Mouse (Mus musculus) thymus, postnatal 25 days (tissue): ENCODE results near the gene Gas1.

Experiments used
- DNase-seq: peaks from one replicate; pipeline ENCODE4 v3.0.0; 2022

Gas1 gene

DNA sequence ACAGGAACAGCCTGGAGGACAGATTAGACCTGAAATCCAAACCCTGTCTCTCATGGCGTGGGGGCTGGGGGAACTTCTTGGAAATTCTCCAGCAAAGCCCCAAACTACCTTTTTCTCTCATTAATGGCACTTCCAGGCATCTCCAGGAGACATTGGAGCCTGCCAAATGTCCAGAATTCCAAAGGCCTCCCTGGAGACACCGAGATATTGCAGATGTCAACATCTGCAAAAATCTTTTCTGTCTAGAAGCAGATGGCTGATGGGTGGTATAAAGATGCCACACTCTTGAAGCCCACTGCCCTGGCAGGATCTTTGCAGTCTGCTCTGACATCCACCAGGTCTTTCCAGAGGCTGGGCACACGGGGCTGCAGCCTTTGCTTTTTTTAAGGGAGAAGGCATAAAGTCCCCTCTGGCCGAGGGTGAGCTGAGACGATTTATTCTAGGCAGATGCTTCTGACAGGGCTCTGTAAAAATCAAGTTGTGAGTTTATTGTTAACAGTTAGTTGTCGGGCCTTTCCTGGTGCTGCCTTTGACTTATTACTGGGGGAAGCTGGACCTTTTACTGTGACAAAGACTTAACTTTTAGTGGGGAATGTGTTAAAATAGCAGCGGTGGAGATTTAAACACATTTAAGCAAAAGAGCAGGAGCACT lies 4.7 kb downstream of the Gas1 start:
- no peak for DNase-seq

DNA sequence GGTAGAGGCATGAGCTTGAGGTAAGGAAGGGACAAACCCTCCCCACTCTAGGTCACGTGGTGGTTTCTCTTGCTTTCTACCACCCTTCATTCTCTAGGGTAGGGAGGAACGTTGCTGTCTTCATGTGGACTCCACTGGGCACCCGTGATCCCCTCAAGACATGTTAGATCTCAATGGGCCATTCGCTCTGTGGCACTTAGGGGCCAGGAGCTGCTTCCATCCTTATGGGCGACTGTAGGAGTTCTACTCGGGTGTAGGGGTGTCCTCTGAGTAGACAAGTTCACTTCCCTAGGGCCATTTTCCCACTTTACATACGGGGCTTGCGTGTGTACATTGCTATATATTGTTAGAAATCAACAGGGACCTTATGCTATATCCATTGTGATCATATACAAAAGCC lies 5.4 kb downstream of the Gas1 start:
- DNase-seq = no peak

DNA sequence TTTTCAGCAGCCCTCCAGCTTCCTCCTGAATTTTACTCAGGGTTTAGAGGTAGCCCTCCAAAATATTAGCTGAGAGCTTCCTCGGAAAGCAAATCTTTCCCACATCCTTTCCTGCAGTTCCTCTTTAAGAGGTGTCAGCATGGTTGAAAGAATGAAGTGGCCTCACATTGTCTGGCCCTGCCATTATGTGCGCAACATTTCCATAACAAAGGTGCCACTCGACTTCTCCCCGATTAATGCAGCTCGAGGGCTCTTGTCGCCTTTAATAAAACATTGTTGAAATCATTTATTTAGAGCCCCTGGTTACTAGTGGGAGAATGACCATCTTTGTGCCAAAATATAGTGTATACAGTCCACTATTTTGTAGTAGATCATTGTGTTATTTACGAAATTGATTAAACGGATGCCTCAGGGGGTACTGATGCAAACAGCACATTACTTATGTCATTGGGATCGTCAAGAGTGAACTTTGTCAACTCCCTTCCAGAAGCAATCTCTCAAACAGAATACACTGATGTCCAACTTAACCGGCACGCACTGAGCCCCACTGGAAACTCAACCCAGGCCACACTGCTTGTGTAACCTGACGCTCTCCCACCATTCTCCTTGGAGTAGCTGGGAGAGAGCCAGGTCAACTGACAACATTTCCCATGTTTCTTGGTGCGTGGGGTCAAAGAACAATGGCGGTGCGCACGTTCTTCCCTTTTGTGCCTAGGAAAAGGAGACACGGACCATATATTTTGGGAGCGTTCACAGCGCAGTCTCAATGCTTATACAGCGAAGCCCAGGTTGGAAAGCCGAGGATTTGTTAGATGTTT lies 6.1 kb downstream of the Gas1 start:
- DNase-seq = no peak

DNA sequence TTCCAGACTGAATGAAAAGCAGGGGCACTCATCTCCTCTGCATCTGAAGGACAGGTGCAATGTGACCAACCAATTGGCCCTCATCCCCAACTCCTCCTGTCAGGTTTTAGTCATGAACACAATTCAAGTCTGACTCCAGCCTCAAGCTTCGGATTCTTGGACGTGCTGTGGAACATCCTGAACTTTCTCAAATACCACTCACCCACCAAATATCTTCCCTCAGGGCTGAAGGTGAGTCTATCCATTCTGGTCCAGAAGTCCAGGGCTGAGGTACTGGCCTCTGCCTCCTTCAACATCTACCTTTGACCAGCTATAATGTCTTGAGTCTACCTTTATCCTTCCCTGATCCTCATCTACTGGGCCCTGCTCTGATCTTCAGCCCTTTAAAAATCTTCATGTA lies 8.1 kb downstream of the Gas1 start:
- DNase-seq = no peak

DNA sequence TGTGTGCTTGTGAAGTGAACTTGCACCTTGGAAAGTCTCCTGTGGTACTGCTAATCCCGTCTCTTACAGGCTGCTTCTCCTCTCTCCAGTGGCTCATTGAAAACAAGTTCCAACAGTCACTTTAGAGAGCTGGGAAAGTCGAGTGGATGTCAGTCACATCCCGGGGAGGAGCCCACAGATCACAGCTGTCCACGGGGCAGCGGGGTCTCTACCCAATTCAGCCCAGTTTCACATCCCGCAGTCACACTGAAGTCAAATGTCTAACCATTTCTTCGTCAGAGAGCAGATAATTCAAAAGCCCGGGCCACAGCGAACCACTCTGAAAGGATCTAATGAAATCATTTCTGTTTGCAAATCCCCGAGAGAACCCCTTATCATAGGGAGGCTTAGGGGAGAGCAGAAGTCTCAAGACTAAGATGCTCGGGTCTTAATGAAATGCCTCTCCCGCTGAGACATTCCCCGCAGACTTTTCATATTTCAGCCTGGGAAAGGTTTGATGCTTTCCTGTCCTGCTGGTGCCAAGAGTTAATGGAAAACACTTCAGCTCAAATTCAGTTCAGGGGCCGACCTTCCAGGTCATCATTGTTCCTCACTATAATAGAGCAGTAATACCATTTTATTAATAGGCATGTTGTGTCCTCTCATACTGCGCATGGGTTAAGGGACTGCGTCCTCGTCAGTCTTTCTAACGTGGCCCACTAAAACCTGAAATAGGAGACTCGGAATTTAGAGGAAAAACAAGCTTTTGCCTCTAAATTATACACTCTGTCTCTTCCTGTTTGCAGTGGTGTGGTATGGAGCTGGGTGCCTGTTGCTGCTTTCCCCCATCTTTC lies 20.7 kb downstream of the Gas1 start:
- no peak for DNase-seq

DNA sequence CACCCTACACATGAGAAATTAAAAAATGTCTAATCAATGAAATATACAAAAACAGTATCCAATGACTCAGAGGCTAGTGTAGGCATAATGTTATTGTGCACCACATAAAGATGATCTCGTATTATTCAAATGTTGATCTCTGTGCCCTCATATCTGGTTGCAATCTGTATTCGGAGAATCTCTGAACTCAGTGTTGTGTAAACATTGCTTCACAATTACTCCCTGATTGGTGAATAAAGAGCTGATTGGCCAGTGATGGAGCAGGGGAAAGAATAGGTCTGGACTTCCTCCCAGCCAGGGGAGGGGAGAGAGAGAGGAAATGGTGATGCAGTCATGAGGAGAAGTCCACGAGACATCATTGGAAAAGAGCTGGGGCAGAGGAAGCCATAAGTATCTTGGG lies 23.0 kb downstream of the Gas1 start:
- DNase-seq = no peak

DNA sequence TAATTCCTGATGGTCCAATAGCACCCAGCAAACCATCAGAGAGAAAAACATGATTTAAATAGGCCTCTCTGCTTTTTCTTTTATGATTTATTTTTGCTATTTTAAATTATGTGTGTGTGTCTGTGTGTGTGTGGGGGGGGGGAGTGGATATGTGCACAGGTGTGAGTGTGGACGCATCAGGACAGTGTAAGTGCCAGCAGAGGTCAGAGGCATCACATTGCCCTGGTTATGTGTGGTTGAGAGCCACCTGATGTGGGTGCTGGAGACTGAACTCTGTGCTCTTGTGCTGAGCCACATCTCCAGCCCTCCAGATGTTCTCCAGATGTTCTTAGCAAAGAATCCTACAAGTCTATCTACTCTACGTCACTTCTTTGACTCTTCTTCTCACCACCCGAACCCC lies 28.9 kb downstream of the Gas1 start:
- no peak for DNase-seq

DNA sequence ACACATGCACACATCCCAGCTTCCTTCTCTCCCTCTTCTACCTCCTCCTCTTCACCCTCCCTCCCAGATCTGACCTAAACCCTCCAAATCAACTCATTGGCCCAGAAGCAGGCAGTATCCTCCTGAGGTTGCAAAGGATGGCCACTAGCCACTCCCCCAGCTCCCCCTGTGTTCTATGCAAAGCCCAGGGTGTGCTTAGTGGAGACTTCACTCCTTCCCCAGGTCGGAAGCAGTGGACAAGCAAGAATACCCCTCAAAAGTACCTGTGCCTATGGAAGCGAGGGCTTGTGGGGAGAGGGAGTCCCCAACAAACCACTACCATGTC lies 29.3 kb downstream of the Gas1 start:
- no peak for DNase-seq

DNA sequence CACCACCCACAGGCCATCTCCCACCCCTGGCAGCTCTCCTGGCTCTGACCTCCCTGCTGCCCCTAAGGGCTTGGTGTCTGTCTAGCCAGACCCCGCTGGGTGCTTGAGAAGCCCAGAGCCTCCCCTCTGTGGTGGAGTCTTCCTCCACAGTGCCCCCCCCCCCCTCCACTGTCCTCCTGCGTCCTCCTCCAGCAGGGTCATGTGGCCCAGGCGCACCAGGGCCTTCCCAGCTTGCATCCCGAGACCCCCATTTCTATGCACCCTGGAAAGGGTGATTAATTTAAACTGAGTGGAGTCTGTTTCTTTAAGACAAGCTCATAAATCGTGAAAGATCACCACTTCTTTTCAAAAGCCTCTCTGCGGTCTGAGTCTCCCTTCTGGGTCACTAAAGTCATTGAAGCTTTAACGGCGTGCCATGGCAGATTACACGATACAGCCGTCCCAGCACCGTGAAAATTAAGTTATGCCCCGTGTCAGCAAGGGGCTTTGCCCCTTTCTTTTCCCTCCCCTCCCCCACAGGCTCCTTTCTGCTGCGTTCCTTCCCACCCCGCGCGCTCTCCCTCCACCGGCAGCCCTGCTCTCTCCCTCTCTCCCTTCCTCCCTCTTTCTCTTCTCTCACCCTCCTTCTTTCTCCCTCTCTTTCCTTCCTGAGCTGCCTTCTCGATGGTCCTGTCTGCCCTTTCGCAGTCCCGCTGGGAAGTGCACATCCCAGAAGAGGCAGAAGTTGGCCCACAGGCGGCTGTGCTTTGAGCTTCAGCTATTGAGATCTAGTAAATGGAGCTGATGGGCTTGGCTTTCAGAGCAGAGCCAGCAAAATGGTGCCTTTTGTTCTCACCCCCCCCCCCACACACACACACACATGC lies 29.9 kb downstream of the Gas1 start:
- no peak for DNase-seq

DNA sequence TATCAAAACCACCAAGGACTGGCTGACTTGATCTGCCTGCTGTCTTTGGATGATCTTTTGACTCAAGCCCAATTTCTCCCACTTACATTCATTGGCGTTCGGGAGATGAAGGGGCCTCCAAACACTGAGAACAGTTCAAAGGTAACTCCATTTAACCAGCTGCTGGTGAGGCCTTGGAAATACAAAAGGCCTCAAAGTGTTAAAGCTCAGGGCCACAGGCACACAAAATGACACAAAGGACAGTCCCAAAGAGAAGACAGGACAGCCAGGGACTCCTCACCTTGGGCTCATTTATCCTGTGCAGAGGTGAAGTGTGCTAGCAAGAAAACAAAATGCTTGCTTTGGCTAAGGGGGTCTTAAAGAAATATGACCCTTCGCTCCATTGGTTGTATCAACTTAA lies 30.9 kb downstream of the Gas1 start:
- DNase-seq = no peak

DNA sequence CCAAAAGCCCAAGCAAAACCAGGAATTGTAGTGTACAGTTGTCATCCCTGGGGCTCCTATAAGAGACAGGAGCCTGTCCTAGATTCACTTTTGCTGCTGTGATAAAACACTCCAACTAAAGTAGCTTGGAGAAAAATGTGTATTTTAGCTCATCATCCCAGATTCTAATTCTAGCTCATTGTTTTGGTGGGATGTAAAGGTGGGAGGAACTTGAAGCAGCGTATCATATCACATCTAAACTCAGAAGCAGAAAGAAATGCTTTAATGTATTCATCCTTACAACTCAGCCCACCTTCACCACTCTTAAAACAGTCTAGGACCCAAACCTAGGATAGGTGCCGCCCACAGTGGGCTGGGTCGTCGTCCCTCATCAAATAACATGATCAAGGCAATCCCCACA lies 40.2 kb downstream of the Gas1 start:
- DNase-seq = no peak

DNA sequence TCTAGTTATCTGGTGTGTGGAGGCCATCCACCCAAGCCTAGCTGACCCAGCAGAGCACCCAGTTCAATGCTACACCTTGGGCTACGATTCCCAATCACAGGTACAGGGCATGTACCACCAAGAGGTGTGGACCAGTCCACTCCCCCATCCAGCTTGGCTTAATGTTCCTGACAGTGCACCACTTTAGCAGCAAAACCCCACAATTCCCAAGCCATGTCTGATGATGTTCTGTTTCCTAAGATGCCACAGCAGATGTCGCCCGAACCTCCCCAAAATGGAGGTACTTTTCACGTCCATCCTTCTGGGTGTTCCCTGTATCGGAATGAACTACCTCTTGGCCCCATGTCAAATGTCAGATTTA lies 42.7 kb downstream of the Gas1 start:
- DNase-seq = no peak

DNA sequence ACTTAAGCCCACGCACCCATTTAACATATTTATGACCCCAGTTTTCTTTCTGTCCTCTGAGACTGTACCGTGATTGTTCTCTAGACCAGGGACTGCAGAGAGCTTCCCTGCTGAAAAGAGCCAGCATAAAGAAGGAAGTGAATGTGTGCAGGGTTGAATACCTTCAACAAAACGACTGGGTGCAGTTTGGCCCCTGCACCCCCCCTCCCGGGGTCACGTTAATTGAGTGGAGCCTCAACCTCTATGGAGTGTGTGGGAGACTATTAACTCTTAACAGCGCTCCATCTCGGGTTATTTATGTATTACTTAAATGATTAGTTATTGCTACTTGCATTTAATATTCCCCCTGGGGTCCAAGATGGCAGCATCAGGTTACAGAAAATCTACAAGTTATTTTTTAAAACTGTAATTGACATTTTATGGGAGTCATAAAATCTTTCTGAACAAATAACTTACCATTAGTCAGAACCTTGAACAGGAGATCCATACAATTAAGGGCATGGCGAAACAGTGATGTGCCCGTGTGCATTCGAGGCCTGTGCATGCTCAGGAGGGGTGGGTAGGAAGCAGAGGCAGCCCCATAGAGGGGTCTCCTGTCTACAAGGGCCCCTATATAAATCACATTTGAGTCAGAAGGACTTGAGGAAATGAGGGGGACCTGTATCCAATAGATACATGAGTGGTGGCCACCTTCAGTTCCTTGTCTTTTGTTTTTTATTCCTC lies 43.3 kb downstream of the Gas1 start:
- no peak for DNase-seq

DNA sequence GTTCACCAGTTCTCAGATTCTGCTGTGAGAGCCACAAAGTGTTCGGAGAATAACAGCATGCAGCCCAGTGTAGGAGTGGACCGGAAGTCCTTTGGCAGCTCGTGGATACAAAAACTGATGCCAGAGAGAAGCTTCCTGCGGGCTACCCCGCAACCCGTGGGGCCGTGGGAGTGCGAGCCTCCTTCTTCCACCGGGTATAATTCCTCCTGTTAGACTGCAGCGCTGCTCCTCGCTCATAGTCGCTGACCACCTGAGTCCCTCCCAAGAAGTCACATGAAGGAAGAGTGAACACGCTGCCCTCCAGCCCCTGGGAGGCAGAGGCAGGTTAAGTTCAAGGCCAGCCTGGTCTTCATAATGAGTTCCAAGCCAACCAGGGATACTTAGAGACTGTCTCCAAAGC lies 45.4 kb downstream of the Gas1 start:
- DNase-seq = no peak

DNA sequence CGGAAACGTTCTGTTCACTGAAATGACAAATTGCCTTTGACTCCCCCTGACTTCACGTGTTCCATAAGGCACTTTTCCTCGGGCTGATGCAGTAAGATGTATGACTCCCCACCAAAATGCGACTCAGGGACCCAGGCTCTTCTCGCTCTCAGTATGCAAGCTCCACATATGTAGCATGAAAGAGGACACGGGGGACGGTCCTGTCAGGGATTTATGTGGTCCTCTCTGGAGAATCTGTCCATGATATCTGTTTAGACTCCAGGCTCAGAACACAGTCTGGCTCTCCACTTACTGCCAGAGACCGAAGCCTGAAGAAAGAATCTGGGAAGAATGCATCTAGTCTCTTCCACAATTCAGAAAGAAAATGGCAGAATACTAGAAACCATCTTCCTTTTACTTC lies 47.6 kb downstream of the Gas1 start:
- DNase-seq = no peak

DNA sequence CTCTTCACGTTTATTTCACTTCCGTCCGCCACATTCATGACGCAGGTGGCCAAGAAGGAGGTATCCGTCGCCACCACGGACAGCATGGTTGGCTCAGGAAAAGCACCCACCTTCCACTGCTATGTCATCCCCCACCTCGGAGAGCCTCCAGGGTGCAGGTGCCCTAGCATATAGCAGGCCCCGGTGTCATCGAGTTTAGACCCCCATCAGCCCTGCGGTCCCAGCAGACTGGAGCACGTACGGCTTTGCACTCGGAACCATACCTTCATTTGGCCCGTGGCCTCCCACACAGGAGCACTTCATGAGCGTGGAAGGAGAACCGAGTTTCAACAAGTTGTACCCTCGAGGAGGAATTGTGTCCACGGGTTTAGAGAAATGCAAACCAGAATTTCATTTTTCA lies 50.8 kb downstream of the Gas1 start:
- no peak for DNase-seq

DNA sequence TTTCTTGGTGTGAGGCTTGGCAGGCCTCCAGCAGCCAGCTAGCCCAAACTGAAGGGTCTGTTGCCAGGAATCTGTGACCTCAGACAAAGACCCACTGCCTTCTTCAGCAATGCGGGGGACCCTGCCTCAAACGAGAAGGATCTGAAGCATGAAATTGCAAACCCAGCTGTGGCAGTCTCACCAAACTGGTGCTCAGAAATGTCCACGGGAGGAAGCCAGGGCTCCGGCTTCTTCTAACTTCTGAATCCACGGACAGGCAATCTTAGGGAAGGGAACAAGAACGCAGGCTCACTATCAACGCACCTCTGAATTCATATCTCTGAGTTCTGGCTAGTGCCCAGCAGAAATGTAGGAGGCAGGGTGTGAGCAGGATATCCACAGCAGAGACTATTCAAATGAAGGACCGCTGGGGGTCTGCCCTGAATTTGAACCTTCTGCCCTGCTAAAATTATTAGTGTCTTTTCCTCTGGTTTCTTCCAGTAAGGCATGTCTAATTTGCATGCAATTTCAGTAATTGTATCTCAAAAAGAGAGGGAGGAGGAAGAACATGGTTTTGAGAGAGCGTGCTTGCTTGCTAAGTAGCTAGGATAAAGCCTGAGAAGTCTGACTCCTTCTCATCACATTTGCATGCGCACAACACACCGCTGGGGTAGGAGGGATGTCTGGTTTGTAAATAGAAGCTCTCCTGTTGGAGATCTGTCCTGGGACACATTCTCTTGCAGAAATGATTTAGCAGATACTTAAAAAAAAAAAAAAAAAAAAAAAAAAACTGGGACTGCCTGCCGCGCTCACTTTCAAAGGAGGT lies 51.5 kb downstream of the Gas1 start:
- no peak for DNase-seq

DNA sequence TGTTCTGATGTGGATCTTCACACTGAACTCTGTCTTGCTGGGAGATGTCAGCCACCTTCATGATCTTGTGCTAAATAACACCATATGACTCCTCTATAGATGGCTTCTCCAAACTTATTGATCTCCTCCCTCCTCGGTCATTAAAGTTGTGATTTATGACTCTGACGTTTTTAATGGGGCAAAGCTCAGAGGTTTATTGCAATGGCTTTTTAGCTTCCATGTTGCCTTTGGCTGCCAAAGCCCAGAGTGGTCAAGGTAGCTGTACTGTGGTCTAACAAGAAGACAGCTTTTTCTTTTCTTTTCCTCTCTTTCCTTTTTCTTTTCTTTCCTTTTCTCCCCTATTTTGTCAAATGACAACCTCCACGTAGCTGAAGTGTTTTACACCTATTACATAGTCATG lies 52.1 kb downstream of the Gas1 start:
- no peak for DNase-seq

DNA sequence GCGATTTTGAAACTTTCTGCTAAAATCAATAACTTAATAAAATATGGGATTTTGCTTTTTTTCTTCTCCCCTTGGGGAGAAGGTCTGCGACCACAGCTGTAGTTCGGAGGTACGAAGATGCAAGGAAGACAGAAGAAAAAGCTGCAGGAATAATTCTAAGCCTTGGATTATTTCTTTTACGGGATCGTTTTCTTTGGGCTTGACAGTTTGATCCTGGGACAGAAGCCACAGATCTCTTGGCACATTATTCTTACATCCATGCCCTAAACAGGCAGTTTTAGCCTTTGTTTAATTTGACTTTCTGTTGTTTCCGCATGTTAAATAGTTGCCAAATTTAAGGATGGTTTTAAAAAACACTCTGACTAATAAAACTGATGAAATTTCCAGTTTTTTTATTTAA lies 52.7 kb downstream of the Gas1 start:
- DNase-seq = no peak
